Mouse (Mus musculus) heart, postnatal 0 days (tissue): ENCODE measurements around the gene Lnx2. TPM values are rescaled to one million over a fixed set of nuclear protein-coding genes. Genes with fewer than 3 reads are reported as not detected.

Experiments
- ATAC-seq: fragments of 200-750 bp; cut with Nextera tagmentation; 2 replicates; pipeline ENCODE4 v1.8.0; 2017; ENCODE audit warnings: low read depth, moderate number of reproducible peaks, moderate library complexity; ENCODE audit not compliant: insufficient read depth
- DNase-seq: peaks from one replicate; pipeline ENCODE4 v3.0.0-alpha.2; 2016; ENCODE audit warnings: low spot score
- H3K27ac ChIP-seq: fragments of 300-500 bp; sonication (generic); 2 replicates; pipeline ENCODE4 v1.5.1; 2014; ENCODE audit warnings: low read depth, mild to moderate bottlenecking
- H3K27me3 ChIP-seq: fragments of 300-500 bp; sonication (generic); 2 replicates; pipeline ENCODE4 v1.6.1; 2014; ENCODE audit warnings: low read length, mixed read lengths; ENCODE audit not compliant: control insufficient read depth, insufficient read depth
- H3K36me3 ChIP-seq: fragments of 300-500 bp; sonication (generic); replicated peaks from 2 replicates; pipeline ENCODE4 v1.6.1; 2014; ENCODE audit warnings: low read length, mixed read lengths; ENCODE audit not compliant: control insufficient read depth, insufficient read depth
- H3K4me1 ChIP-seq: fragments of 300-500 bp; sonication (generic); 2 replicates; pipeline ENCODE4 v1.6.1; 2014; ENCODE audit warnings: antibody characterized with exemption; ENCODE audit not compliant: control insufficient read depth, insufficient read depth
- H3K4me2 ChIP-seq: fragments of 300-500 bp; sonication (generic); 2 replicates; pipeline ENCODE4 v1.6.1; 2014; ENCODE audit warnings: low read depth, mild to moderate bottlenecking, low read length, moderate library complexity
- H3K4me3 ChIP-seq: fragments of 300-500 bp; sonication (generic); 2 replicates; pipeline ENCODE4 v1.5.1; 2014; ENCODE audit warnings: low read depth, low read length
- H3K9ac ChIP-seq: fragments of 300-500 bp; sonication (generic); replicated peaks from 2 replicates; pipeline ENCODE4 v1.6.1; 2014; ENCODE audit warnings: low read depth, low read length, mixed read lengths
- H3K9me3 ChIP-seq: fragments of 300-500 bp; sonication (generic); replicated peaks from 2 replicates; pipeline ENCODE4 v1.6.1; 2016; ENCODE audit warnings: low read length; ENCODE audit not compliant: control insufficient read depth
- CTCF ChIP-seq: IDR thresholded peaks from 2 replicates; pipeline ENCODE4 v1.5.1; 2016; ENCODE audit warnings: antibody characterized with exemption, control low read depth, low read depth
- EP300 ChIP-seq: IDR thresholded peaks from 2 replicates; pipeline ENCODE4 v1.6.1; 2016; ENCODE audit warnings: antibody characterized with exemption, low read depth
- WGBS: fragments of 180-500 bp; shearing (Covaris S2); extraction: QIAGEN DNeasy Blood & Tissue Kit; methylation state at CpG from one replicate; pipeline ENCODE4 v1.1.7; 2014; 5-methylcytosine and 5-hydroxymethylcytosine counted together
- polyA plus RNA-seq: library from polyadenylated mRNA; unstranded; fragments of >200 nt; fragmentation: Nextera tagmentation; extraction: Ambion mirVana; gene quantifications from 2 replicates; pipeline ENCODE4 v1.2.1, GENCODE M21; 2015
- total RNA-seq: library from RNA; depleted of rRNA; stranded (reverse); fragments of >200 nt; gene quantifications from 2 replicates; pipeline ENCODE4 v1.2.3, GENCODE M21; 2014; ENCODE audit warnings: low replicate concordance

The Lnx2 gene
- total and polyA plus RNA-seq, 2 experiments from 2014 or later: 6.5 to 18.0 TPM

DNA sequence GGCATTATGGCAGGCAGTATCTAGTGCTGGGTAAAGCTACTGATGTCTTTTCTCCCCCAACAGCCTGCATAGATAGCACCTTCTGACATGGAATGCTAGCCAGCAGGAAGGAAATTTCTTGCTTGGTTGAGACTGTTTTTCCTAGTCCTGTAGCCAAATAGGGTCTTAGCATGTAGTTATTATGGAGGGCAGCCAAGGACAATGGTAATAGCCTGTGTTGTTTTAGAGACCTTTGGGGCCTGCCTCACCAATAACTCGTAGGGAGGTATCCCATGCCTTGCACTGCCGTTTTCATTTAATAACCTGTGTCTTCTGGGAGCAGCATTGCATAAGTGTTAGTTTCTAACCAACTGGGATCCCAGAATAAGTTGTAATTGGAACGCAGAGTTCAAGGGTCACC is 13.4 kb upstream of the Lnx2 start:
- H3K27me3 ChIP-seq: no peaks in the 10 kb centered on the region
- no peak for TF ChIP-seq EP300
- no peak for TF ChIP-seq CTCF
- no peak overlapping the region for H3K4me2 ChIP-seq
- H3K4me1 ChIP-seq: peaks cover 17% of the 10 kb centered on the region; the same call in 1 of the 2 replicates
- no peaks in the 10 kb centered on the region for H3K9me3 ChIP-seq
- no peak for ATAC-seq
- DNase-seq: no peak
- H3K27ac ChIP-seq: no peak overlapping the region
- 0 out of 2 replicates have a peak, but pooled peaks cover 6% of the 10 kb centered on the region for H3K36me3 ChIP-seq
- WGBS: 68% methylated on average over 3 of the region's 3 CpGs
- no peak overlapping the region for H3K9ac ChIP-seq
- no peak overlapping the region for H3K4me3 ChIP-seq

DNA sequence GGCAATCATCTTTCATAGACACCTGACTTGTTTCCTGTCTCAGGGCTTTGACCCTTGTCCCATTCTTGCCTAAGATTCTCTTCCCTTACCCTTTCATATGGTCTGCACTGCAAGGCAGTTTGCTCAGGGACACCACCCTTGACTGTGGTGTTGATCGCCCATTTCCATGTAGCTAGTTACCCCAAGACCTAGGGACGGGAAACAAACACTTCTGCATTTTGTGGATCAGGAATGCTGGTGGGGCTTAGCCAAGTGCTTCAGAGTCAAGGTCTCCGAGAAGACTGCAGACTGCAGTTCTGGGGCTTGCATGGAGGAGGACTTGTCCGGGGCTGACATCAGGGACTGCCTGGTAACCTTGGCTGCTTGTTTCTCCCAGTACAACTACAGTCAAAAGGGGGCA is 10.4 kb upstream of the Lnx2 start:
- no peak for ATAC-seq
- DNase-seq: no peak
- no peak overlapping the region for H3K4me2 ChIP-seq
- no peak overlapping the region for H3K9ac ChIP-seq
- H3K27me3 ChIP-seq: no peaks in the 10 kb centered on the region
- no peak overlapping the region for H3K4me3 ChIP-seq
- H3K27ac ChIP-seq: no peak overlapping the region
- TF ChIP-seq CTCF (no peak), EP300 (no peak)
- H3K9me3 ChIP-seq: no peaks in the 10 kb centered on the region
- H3K4me1 ChIP-seq: peaks cover 17% of the 10 kb centered on the region; the same call in 1 of the 2 replicates
- H3K36me3 ChIP-seq: 0 out of 2 replicates have a peak, but pooled peaks cover 4% of the 10 kb centered on the region
- WGBS: 87% methylated on average over 4 of the region's 4 CpGs

GRCm38 (mm10) chr5:147085201-147085894 is 9.0 kb upstream of the Lnx2 start:
- Histone ChIP-seq H3K4me2 (no peak overlapping the region), H3K4me3 (no peak overlapping the region), H3K27ac (no peak overlapping the region), H3K9ac (no peak overlapping the region), H3K4me1 (peaks cover 12% of the 10 kb centered on the region; the same call in 1 of the 2 replicates), H3K27me3 (no peaks in the 10 kb centered on the region), H3K9me3 (no peaks in the 10 kb centered on the region), H3K36me3 (peaks cover 10% of the 10 kb centered on the region; the same call in 1 of the 2 replicates)
- TF ChIP-seq EP300: no peak
- WGBS: 69% methylated on average over 9 of the region's 9 CpGs
- DNase-seq (no peak), ATAC-seq (no peak)

DNA sequence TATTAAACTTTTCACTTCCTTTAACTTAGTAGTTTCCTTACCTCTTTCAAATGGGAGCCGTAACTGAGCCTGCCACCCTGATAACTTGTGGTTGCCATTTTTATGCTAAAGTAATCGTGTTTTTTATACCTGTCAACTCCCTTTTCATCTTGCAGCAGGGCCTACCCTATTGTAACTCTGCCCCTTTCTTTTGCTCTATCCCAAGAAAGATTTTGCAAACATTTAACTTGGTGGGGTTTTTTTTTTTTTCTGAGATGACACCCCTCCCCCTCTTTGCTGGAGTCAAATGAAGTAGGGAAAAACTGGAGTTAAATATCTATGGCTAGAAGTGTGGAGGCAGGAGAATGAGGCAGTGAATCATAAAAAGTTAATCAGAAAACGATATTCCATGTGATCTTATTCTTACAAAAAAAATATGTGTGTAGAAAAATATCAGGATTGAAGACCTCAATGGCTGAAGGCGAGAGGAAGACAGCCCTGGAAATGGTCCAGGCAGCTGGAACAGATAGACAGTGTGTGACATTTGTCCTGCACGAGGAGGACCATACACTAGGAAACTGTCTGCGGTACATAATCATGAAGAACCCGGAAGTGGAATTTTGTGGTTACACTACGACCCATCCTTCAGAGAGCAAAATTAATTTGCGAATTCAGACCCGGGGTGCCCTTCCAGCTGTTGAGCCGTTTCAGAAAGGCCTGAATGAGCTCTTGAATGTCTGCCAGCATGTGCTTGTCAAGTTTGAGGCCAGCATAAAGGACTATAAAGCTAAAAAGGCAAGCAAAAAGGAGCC is 1.9 kb upstream of the Lnx2 start:
- Histone ChIP-seq H3K4me2 (peak overlapping the region; percentile 93), H3K9me3 (no peaks in the 10 kb centered on the region), H3K4me1 (peaks cover 17% of the 10 kb centered on the region), H3K4me3 (peak overlapping the region; percentile 93), H3K27me3 (no peaks in the 10 kb centered on the region), H3K9ac (peak overlapping the region; percentile 84), H3K27ac (peak overlapping the region; percentile 85), H3K36me3 (peaks cover 14% of the 10 kb centered on the region; the same call in 1 of the 2 replicates)
- DNase-seq (no peak), ATAC-seq (no peak)
- TF ChIP-seq EP300 (no peak), CTCF (no peak)
- WGBS: 33% methylated on average over 11 of the region's 11 CpGs

GRCm38 (mm10) chr5:147077305-147078034 is 1.1 kb upstream of the Lnx2 start:
- Histone ChIP-seq H3K4me1 (peaks cover 23% of the 10 kb centered on the region), H3K9ac (peak overlapping the region; percentile 84), H3K27ac (peak overlapping the region; percentile 98), H3K27me3 (no peaks in the 10 kb centered on the region), H3K36me3 (peaks cover 14% of the 10 kb centered on the region; the same call in 1 of the 2 replicates), H3K4me2 (peak overlapping the region; percentile 93), H3K9me3 (no peaks in the 10 kb centered on the region), H3K4me3 (peak overlapping the region; percentile 93)
- 1% methylated on average over 53 of the region's 57 CpGs for WGBS
- TF ChIP-seq EP300 (no peak), CTCF (no peak)
- ATAC-seq (peak; percentile 71), DNase-seq (peak; percentile 88)
